Mouse (Mus musculus) brain, embryonic 14.5 days (tissue): ENCODE results near the gene Gm17349.

Experiments
- CTCF ChIP-seq: fragments of 200-500 bp; IDR thresholded peaks from 2 replicates; pipeline ENCODE4 v1.5.1; 2012; ENCODE audit warnings: inconsistent platforms, mild to moderate bottlenecking, moderate library complexity, borderline replicate concordance; ENCODE audit not compliant: insufficient read depth, insufficient read length; ENCODE audit errors: extremely low read depth
- POLR2A ChIP-seq: fragments of 200-500 bp; IDR thresholded peaks from 2 replicates; pipeline ENCODE4 v1.6.1; 2012; ENCODE audit warnings: mild to moderate bottlenecking, inconsistent platforms, borderline replicate concordance; ENCODE audit not compliant: poor library complexity, insufficient read depth, insufficient read length, severe bottlenecking; ENCODE audit errors: extremely low read depth

DNA sequence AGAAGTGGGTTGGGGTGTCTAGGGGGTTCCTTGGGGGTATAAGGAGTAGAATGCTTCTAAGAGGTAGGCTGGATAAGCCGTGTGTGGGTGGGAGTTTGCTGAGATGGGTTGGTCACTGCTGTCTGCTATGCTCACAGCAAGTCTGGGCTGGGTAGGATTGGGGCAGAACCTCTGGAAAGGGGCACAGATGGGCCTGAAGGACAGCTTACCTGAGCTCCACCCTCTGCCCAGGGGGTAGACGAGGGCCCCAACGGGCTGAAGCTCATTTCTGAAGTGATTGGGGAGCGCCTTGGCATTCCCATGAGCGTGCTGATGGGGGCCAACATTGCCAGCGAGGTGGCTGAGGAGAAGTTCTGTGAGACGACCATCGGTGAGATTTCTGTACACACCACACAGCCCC, 14.6 kb upstream of the Gm17349 start:
- TF ChIP-seq CTCF = no peak
- TF ChIP-seq POLR2A = no peak
